Mouse (Mus musculus) ES-Bruce4 (cell line): ENCODE data around the gene Bbs7.

Experiments used
- EP300 ChIP-seq: IDR thresholded peaks from 2 replicates; pipeline ENCODE4 v1.6.1; 2011; ENCODE audit warnings: low read depth, low read length; ENCODE audit not compliant: insufficient read depth
- POLR2A ChIP-seq: IDR thresholded peaks from one replicate; pipeline ENCODE4 v1.8.1; 2011; ENCODE audit warnings: low read length; ENCODE audit not compliant: insufficient read depth

GRCm38 (mm10) chr3:36524466-36524865 lies 88.8 kb downstream of the Bbs7 start:
- TF ChIP-seq EP300 (no peak), POLR2A (no peak)
